19 mouse cellular contexts compared by ENCODE assay signal in genomic region chr5:47339807-47340206, GRCm38 (mm10).
DNase-seq lines count a peak whose midpoint lies in the region; ATAC-seq and TF ChIP-seq lines count a peak whose summit lies in the region.
"Had no signal": no experiment of that assay in that cellular context is flagged by ENCODE, and none has a peak within 500 bp of the region (broad histone marks: within the 10 kb centered on the region; RNA-seq: fewer than 3 reads in every experiment).

No protein-coding gene starts in this region.

- ATAC-seq in frontal cortex, adult (ENCODE audit: low TSS enrichment): peak; percentile 38; the same call in 1 of the 2 replicates
- ATAC-seq: liver, postnatal 0 days had no signal

- no peak for DNase-seq in frontal cortex, postnatal 10 days (ENCODE audit: low spot score in 2 of 2)
- peak; percentile 32 for DNase-seq in layer of hippocampus, adult 2 months (ENCODE audit: low spot score in 2 of 2)
- no peak for DNase-seq in layer of hippocampus, adult 9-10 months (ENCODE audit: low spot score)
- peak; percentile 39 for DNase-seq in lung, postnatal 36 days
- DNase-seq in adrenal gland, postnatal 4 days (ENCODE audit: low spot score in 2 of 2): no peak
- DNase-seq in urinary bladder, postnatal 25 days (ENCODE audit: low spot score): no peak
- DNase-seq: cerebellum, adult 2 months; gastrocnemius, postnatal 25 days; kidney, postnatal 14 days; liver, postnatal 0 days; right cerebral cortex, adult 18-20 months; spleen, adult 18-20 months; thymus, postnatal 4 days had no signal

- H3K4me1 ChIP-seq in embryonic fibroblast, embryonic 13.5 days (ENCODE audit: control insufficient read depth, insufficient read depth, low read length): no peaks in the 10 kb centered on the region
- H3K4me1 ChIP-seq: heart, embryonic 15.5 days; hindbrain, embryonic 12.5 days; limb, embryonic 15.5 days; midbrain, embryonic 12.5 days had no signal

- no peak overlapping the region for H3K4me3 ChIP-seq in layer of hippocampus, adult 2 months
- no peak overlapping the region for H3K4me3 ChIP-seq in embryonic fibroblast, embryonic 13.5 days (ENCODE audit: insufficient read depth, low read length)
- H3K4me3 ChIP-seq: heart, embryonic 15.5 days; hindbrain, embryonic 12.5 days; limb, embryonic 15.5 days; midbrain, embryonic 12.5 days had no signal

- TF ChIP-seq POLR2A in embryonic fibroblast, embryonic 13.5 days (IDR thresholded peaks at IDR 0.05; ENCODE audit: low read depth, low read length): no peak

- TF ChIP-seq CTCF in layer of hippocampus, adult 2 months (conservative IDR thresholded peaks at IDR 0.05): no peak
- no peak for TF ChIP-seq CTCF in embryonic fibroblast, embryonic 13.5 days (IDR thresholded peaks at IDR 0.05; ENCODE audit: borderline replicate concordance, insufficient read depth, low read length)

- no peak overlapping the region for H3K27ac ChIP-seq in layer of hippocampus, adult 2 months
- peak overlapping the region; percentile 70 for H3K27ac ChIP-seq in embryonic fibroblast, embryonic 13.5 days (ENCODE audit: insufficient read depth, low read length)
- H3K27ac ChIP-seq: heart, embryonic 15.5 days; hindbrain, embryonic 12.5 days; limb, embryonic 15.5 days; midbrain, embryonic 12.5 days had no signal

Comparison
In these comparisons a context has a peak if more than half of its experiments do, and no peak if none do; other contexts are left out.
1. DNase-seq: peak in layer of hippocampus, adult 2 months (2 of 2) and lung, postnatal 36 days (single experiment); none in frontal cortex, postnatal 10 days (0 of 2), layer of hippocampus, adult 9-10 months (single experiment), adrenal gland, postnatal 4 days (0 of 2) and urinary bladder, postnatal 25 days (single experiment).